Mouse (Mus musculus) heart, postnatal 0 days (tissue): ENCODE results near the gene Vmn1r74. TPM values are rescaled to one million over a fixed set of nuclear protein-coding genes. Genes with fewer than 3 reads are reported as not detected.
"Not testable (repeated sequence)": the region's sequence is repeated elsewhere in the genome, so short reads cannot be mapped to it uniquely, and the experiment has no call there.

Experiments
- ATAC-seq: fragments of 200-750 bp; cut with Nextera tagmentation; 2 replicates; pipeline ENCODE4 v1.8.0; 2017; ENCODE audit warnings: low read depth, moderate number of reproducible peaks, moderate library complexity; ENCODE audit not compliant: insufficient read depth
- DNase-seq: peaks from one replicate; pipeline ENCODE4 v3.0.0-alpha.2; 2016; ENCODE audit warnings: low spot score
- H3K27ac ChIP-seq: fragments of 300-500 bp; sonication (generic); 2 replicates; pipeline ENCODE4 v1.5.1; 2014; ENCODE audit warnings: low read depth, mild to moderate bottlenecking
- H3K27me3 ChIP-seq: fragments of 300-500 bp; sonication (generic); 2 replicates; pipeline ENCODE4 v1.6.1; 2014; ENCODE audit warnings: low read length, mixed read lengths; ENCODE audit not compliant: control insufficient read depth, insufficient read depth
- H3K36me3 ChIP-seq: fragments of 300-500 bp; sonication (generic); replicated peaks from 2 replicates; pipeline ENCODE4 v1.6.1; 2014; ENCODE audit warnings: low read length, mixed read lengths; ENCODE audit not compliant: control insufficient read depth, insufficient read depth
- H3K4me1 ChIP-seq: fragments of 300-500 bp; sonication (generic); 2 replicates; pipeline ENCODE4 v1.6.1; 2014; ENCODE audit warnings: antibody characterized with exemption; ENCODE audit not compliant: control insufficient read depth, insufficient read depth
- H3K4me2 ChIP-seq: fragments of 300-500 bp; sonication (generic); 2 replicates; pipeline ENCODE4 v1.6.1; 2014; ENCODE audit warnings: low read depth, mild to moderate bottlenecking, low read length, moderate library complexity
- H3K4me3 ChIP-seq: fragments of 300-500 bp; sonication (generic); 2 replicates; pipeline ENCODE4 v1.5.1; 2014; ENCODE audit warnings: low read depth, low read length
- H3K9ac ChIP-seq: fragments of 300-500 bp; sonication (generic); replicated peaks from 2 replicates; pipeline ENCODE4 v1.6.1; 2014; ENCODE audit warnings: low read depth, low read length, mixed read lengths
- H3K9me3 ChIP-seq: fragments of 300-500 bp; sonication (generic); replicated peaks from 2 replicates; pipeline ENCODE4 v1.6.1; 2016; ENCODE audit warnings: low read length; ENCODE audit not compliant: control insufficient read depth
- CTCF ChIP-seq: IDR thresholded peaks from 2 replicates; pipeline ENCODE4 v1.5.1; 2016; ENCODE audit warnings: antibody characterized with exemption, control low read depth, low read depth
- EP300 ChIP-seq: IDR thresholded peaks from 2 replicates; pipeline ENCODE4 v1.6.1; 2016; ENCODE audit warnings: antibody characterized with exemption, low read depth
- WGBS: fragments of 180-500 bp; shearing (Covaris S2); extraction: QIAGEN DNeasy Blood & Tissue Kit; methylation state at CpG from one replicate; pipeline ENCODE4 v1.1.7; 2014; 5-methylcytosine and 5-hydroxymethylcytosine counted together
- polyA plus RNA-seq: library from polyadenylated mRNA; unstranded; fragments of >200 nt; fragmentation: Nextera tagmentation; extraction: Ambion mirVana; gene quantifications from 2 replicates; pipeline ENCODE4 v1.2.1, GENCODE M21; 2015
- total RNA-seq: library from RNA; depleted of rRNA; stranded (reverse); fragments of >200 nt; gene quantifications from 2 replicates; pipeline ENCODE4 v1.2.3, GENCODE M21; 2014; ENCODE audit warnings: low replicate concordance; rRNA removed

The Vmn1r74 gene
- total RNA-seq (not detected in 2 replicates), polyA plus RNA-seq (not detected in 2 replicates)

- no peak within 1 kb of the TSS for H3K4me3 ChIP-seq
- H3K9me3 ChIP-seq, result 0 out of 2 replicates have a peak, but pooled peaks cover 3% of the 10 kb centered on the region
- no peak for DNase-seq
- no peaks in the 10 kb centered on the region for H3K27me3 ChIP-seq
- no peak for ATAC-seq
- WGBS, result 63% methylated on average over 2 of the region's 2 CpGs
- no peak within 1 kb of the TSS for H3K9ac ChIP-seq
- H3K36me3 ChIP-seq, result no peaks in the 10 kb centered on the region
- no peak within 1 kb of the TSS for H3K27ac ChIP-seq
- TF ChIP-seq EP300 (no peak), CTCF (no peak)
- H3K4me1 ChIP-seq, result no peaks in the 10 kb centered on the region
- no peak within 1 kb of the TSS for H3K4me2 ChIP-seq
Observed at GRCm38 (mm10) chr7:11833680-11834079, at the start of gene Vmn1r74. Gene Vmn1r74 (plus strand): TSS chr7:11833980.

DNA sequence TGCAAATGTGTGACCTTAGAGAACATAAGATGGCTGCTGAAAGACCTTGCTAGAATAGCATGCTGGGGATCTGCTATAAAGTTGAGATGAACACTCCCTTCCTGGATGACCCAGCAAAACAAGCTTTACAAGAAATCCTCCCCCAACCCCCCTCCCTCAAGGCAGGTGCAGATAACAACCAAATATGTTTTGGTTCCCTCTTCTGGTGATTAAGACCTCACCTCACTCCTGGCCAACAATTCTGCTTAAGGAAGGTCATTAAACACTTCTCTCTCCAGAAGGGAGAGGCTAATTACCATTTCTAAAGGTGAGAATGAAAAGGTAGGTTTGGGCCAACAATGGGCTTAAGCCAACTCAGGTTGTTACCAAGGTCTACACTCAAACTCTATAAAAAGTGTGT is 20.0 kb upstream of the Vmn1r74 start:
- Histone ChIP-seq H3K9ac (no peak overlapping the region), H3K4me1 (no peaks in the 10 kb centered on the region), H3K9me3 (peaks cover 19% of the 10 kb centered on the region; the same call in 1 of the 2 replicates), H3K36me3 (no peaks in the 10 kb centered on the region), H3K27ac (no peak overlapping the region), H3K4me2 (no peak overlapping the region), H3K4me3 (no peak overlapping the region), H3K27me3 (no peaks in the 10 kb centered on the region)
- DNase-seq, result no peak
- no peak for ATAC-seq
- TF ChIP-seq EP300 (no peak), CTCF (no peak)

GRCm38 (mm10) chr7:11822166-11822565 is 11.6 kb upstream of the Vmn1r74 start:
- peaks cover 8% of the 10 kb centered on the region for H3K9me3 ChIP-seq
- no peak for TF ChIP-seq EP300
- TF ChIP-seq CTCF, result no peak
- H3K27ac ChIP-seq, result no peak overlapping the region
- DNase-seq, result no peak
- no peaks in the 10 kb centered on the region for H3K4me1 ChIP-seq
- 73% methylated on average over 1 of the region's 1 CpGs for WGBS
- H3K4me2 ChIP-seq, result no peak overlapping the region
- no peak overlapping the region for H3K9ac ChIP-seq
- no peak for ATAC-seq
- H3K36me3 ChIP-seq, result no peaks in the 10 kb centered on the region
- H3K4me3 ChIP-seq, result no peak overlapping the region
- no peaks in the 10 kb centered on the region for H3K27me3 ChIP-seq

- H3K9ac ChIP-seq, H3K27ac ChIP-seq, DNase-seq, H3K36me3 ChIP-seq, H3K27me3 ChIP-seq, H3K4me2 ChIP-seq, ATAC-seq, H3K9me3 ChIP-seq, H3K4me3 ChIP-seq, H3K4me1 ChIP-seq: not testable (repeated sequence)
- WGBS, result 71% methylated on average over 9 of the region's 9 CpGs
Observed at GRCm38 (mm10) chr7:11823246-11823645, 10.5 kb upstream of the Vmn1r74 start.

GRCm38 (mm10) chr7:11874330-11874729 is 40.5 kb downstream of the Vmn1r74 start, which contains the start of gene Vmn1r75:
Gene Vmn1r75 (plus strand): TSS chr7:11874630.
- ATAC-seq (no peak), DNase-seq (no peak)
- Histone ChIP-seq H3K4me2 (no peak within 1 kb of the TSS), H3K27ac (no peak within 1 kb of the TSS), H3K4me1 (no peaks in the 10 kb centered on the region), H3K9ac (no peak within 1 kb of the TSS), H3K4me3 (no peak within 1 kb of the TSS), H3K27me3 (no peaks in the 10 kb centered on the region), H3K36me3 (no peaks in the 10 kb centered on the region), H3K9me3 (peaks cover 5% of the 10 kb centered on the region; the same call in 1 of the 2 replicates)
- TF ChIP-seq EP300 (no peak), CTCF (no peak)

Other genes starting within 250 kb of the Vmn1r74 start
- gene Zscan4-ps3, start 224.7 kb upstream of the Vmn1r74 start, total RNA-seq, result not detected in 2 replicates
- not detected in 2 replicates for gene Zscan4-ps3, start 224.7 kb upstream of the Vmn1r74 start, polyA plus RNA-seq
- not detected in 2 replicates for gene Vmn1r72, start 153.8 kb upstream of the Vmn1r74 start, total RNA-seq
- gene Vmn1r72, start 153.8 kb upstream of the Vmn1r74 start, polyA plus RNA-seq, result not detected in 2 replicates
- not detected in 2 replicates for gene Vmn1r73, start 103.7 kb upstream of the Vmn1r74 start, total RNA-seq
- gene Vmn1r73, start 103.7 kb upstream of the Vmn1r74 start, polyA plus RNA-seq, result not detected in 2 replicates
- gene Vmn1r75, start 40.6 kb downstream of the Vmn1r74 start, total RNA-seq, result not detected in 2 replicates
- not detected in 2 replicates for gene Vmn1r75, start 40.6 kb downstream of the Vmn1r74 start, polyA plus RNA-seq
- gene Vmn1r76, start 104.2 kb downstream of the Vmn1r74 start, total RNA-seq, result not detected in 2 replicates
- not detected in 2 replicates for gene Vmn1r76, start 104.2 kb downstream of the Vmn1r74 start, polyA plus RNA-seq
- not detected in 2 replicates for gene Vmn1r77, start 202.8 kb downstream of the Vmn1r74 start, total RNA-seq
- not detected in 2 replicates for gene Vmn1r77, start 202.8 kb downstream of the Vmn1r74 start, polyA plus RNA-seq